Mouse (Mus musculus) heart, adult 18-20 months (tissue): ENCODE measurements around the gene Dhx32. TPM values are rescaled to one million over a fixed set of nuclear protein-coding genes. Genes with fewer than 3 reads are reported as not detected.

Experiments
- total RNA-seq, 2 experiments: library from RNA; stranded (reverse); gene quantifications; 2 replicates each; pipeline ENCODE4 v1.2.3; 2021

Gene Dhx32
- total RNA-seq, 2 experiments from 2014 or later: 38.8 to 48.1 TPM

Other genes starting within 250 kb of the Dhx32 start
- gene Tex36, start 180.6 kb downstream of the Dhx32 start, total RNA-seq: not detected
- 10 to 100 TPM; 12.1 to 14.0 TPM for gene Edrf1, start 145.2 kb downstream of the Dhx32 start, total RNA-seq
- not detected for gene Mmp21, start 102.7 kb downstream of the Dhx32 start, total RNA-seq
- gene Bccip, start 73.4 kb downstream of the Dhx32 start, total RNA-seq: 10 to 100 TPM; 52.6 to 64.7 TPM
- 10 to 100 TPM; 21.2 to 23.2 TPM for gene Uros, start 72.7 kb downstream of the Dhx32 start, total RNA-seq
- not detected for gene Fank1, start 5.9 kb downstream of the Dhx32 start, total RNA-seq